Mouse (Mus musculus): ENCODE measurements around the gene Cask. TPM values are rescaled to one million over a fixed set of nuclear protein-coding genes. Genes with fewer than 3 reads are reported as not detected.

Cask gene
- polyA plus RNA-seq, 1 experiment = 1.3 TPM

- 97% methylated on average over 8 of the region's 8 CpGs for WGBS
- Histone ChIP-seq H3K4me1 (replicated peaks; ENCODE audit: control insufficient read depth, insufficient read depth, low read length) (no peaks in the 10 kb centered on the region), H3K27ac (ENCODE audit: control insufficient read depth, insufficient read depth, low read length) (no peak overlapping the region), H3K4me3 (ENCODE audit: control insufficient read depth, insufficient read depth, low read length) (no peak overlapping the region), H3K36me3 (ENCODE audit: control insufficient read depth, insufficient read depth, low read length) (no peaks in the 10 kb centered on the region), H3K27me3 (ENCODE audit: control insufficient read depth, insufficient read depth, low read length) (no peaks in the 10 kb centered on the region)
- no peak for DNase-seq
- TF ChIP-seq POLR2A (IDR thresholded peaks at IDR 0.05; ENCODE audit: control insufficient read depth, extremely low read depth, insufficient read depth, low read length, poor library complexity) (no peak), CTCF (IDR thresholded peaks at IDR 0.05; ENCODE audit: borderline replicate concordance, control insufficient read depth, extremely low read depth, insufficient read depth, low read length, poor library complexity) (no peak)
Observed at GRCm38 (mm10) chrX:13725573-13726403, 125.4 kb downstream of the Cask start.

DNA sequence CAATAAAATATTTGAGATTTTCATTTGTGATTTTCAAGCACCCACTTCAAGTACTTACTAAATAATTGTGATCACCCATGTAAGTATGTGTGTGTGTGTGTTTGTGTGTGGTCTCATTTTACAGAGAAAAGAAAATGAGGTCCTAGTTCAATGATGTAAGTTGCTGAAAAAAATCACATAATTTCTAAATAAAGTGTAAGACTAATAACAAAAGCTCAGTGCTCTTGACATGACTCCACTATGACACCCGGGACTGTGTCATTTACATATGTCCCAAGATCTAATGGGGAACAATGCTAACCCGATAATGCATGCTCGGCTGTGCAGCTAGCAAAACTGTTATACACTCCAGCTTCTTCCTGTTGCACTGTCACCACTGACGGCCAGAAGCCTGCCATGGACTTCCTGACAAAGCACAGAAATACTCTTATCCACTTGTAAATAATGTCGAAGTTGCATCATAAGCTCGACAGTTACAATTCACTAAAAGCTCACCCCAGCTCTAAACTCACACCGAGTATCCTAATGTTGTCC is 130.8 kb downstream of the Cask start:
- H3K4me3 ChIP-seq (ENCODE audit: control insufficient read depth, insufficient read depth, low read length) = no peak overlapping the region
- no peak for DNase-seq
- H3K27me3 ChIP-seq (ENCODE audit: control insufficient read depth, insufficient read depth, low read length) = no peaks in the 10 kb centered on the region
- no peak overlapping the region for H3K27ac ChIP-seq (ENCODE audit: control insufficient read depth, insufficient read depth, low read length)
- no peak for TF ChIP-seq CTCF (IDR thresholded peaks at IDR 0.05; ENCODE audit: borderline replicate concordance, control insufficient read depth, extremely low read depth, insufficient read depth, low read length, poor library complexity)
- no peak for TF ChIP-seq POLR2A (IDR thresholded peaks at IDR 0.05; ENCODE audit: control insufficient read depth, extremely low read depth, insufficient read depth, low read length, poor library complexity)
- whole genome bisulfite sequencing = 14% methylated on average over 7 of the region's 7 CpGs
- no peaks in the 10 kb centered on the region for H3K4me1 ChIP-seq (replicated peaks; ENCODE audit: control insufficient read depth, insufficient read depth, low read length)
- no peaks in the 10 kb centered on the region for H3K36me3 ChIP-seq (ENCODE audit: control insufficient read depth, insufficient read depth, low read length)

DNA sequence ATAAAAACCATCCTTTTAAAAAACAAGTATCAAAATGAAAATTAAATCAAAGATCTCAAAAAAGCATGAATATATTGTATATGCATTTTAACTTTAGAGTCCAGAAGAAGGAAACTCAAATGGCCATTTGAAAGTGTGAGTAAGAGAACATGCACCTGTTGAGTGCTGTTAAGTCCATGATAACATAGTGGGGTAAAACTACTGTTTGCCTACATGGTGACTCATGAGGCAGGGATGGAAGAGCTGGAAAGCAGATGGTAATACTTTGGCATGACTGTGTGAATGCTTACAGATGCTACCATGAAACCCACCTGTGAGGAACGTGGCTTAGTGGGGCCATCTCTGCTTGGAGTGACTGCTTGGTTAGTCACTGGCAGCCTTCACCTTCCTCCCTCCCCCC is 132.9 kb downstream of the Cask start:
- WGBS = 83% methylated on average over 1 of the region's 1 CpGs
- DNase-seq = no peak
- TF ChIP-seq CTCF (IDR thresholded peaks at IDR 0.05; ENCODE audit: borderline replicate concordance, control insufficient read depth, extremely low read depth, insufficient read depth, low read length, poor library complexity) (no peak), POLR2A (IDR thresholded peaks at IDR 0.05; ENCODE audit: control insufficient read depth, extremely low read depth, insufficient read depth, low read length, poor library complexity) (no peak)
- H3K27me3 ChIP-seq (ENCODE audit: control insufficient read depth, insufficient read depth, low read length) = no peaks in the 10 kb centered on the region
- H3K36me3 ChIP-seq (ENCODE audit: control insufficient read depth, insufficient read depth, low read length) = no peaks in the 10 kb centered on the region
- H3K4me3 ChIP-seq (ENCODE audit: control insufficient read depth, insufficient read depth, low read length) = no peak overlapping the region
- H3K27ac ChIP-seq (ENCODE audit: control insufficient read depth, insufficient read depth, low read length) = no peak overlapping the region
- no peaks in the 10 kb centered on the region for H3K4me1 ChIP-seq (replicated peaks; ENCODE audit: control insufficient read depth, insufficient read depth, low read length)

- Histone ChIP-seq H3K36me3 (ENCODE audit: control insufficient read depth, insufficient read depth, low read length) (no peaks in the 10 kb centered on the region), H3K4me1 (replicated peaks; ENCODE audit: control insufficient read depth, insufficient read depth, low read length) (no peaks in the 10 kb centered on the region), H3K27me3 (ENCODE audit: control insufficient read depth, insufficient read depth, low read length) (no peaks in the 10 kb centered on the region), H3K27ac (ENCODE audit: control insufficient read depth, insufficient read depth, low read length) (no peak overlapping the region), H3K4me3 (ENCODE audit: control insufficient read depth, insufficient read depth, low read length) (no peak overlapping the region)
- DNase-seq = no peak
- no peak for TF ChIP-seq CTCF (IDR thresholded peaks at IDR 0.05; ENCODE audit: borderline replicate concordance, control insufficient read depth, extremely low read depth, insufficient read depth, low read length, poor library complexity)
- no peak for TF ChIP-seq POLR2A (IDR thresholded peaks at IDR 0.05; ENCODE audit: control insufficient read depth, extremely low read depth, insufficient read depth, low read length, poor library complexity)
- 93% methylated on average over 4 of the region's 4 CpGs for WGBS
Observed at GRCm38 (mm10) chrX:13716796-13717569, 134.2 kb downstream of the Cask start.

GRCm38 (mm10) chrX:13710174-13710573 is 141.0 kb downstream of the Cask start:
- no peaks in the 10 kb centered on the region for H3K4me1 ChIP-seq (replicated peaks; ENCODE audit: control insufficient read depth, insufficient read depth, low read length)
- peak; percentile 35 for DNase-seq
- no peak overlapping the region for H3K27ac ChIP-seq (ENCODE audit: control insufficient read depth, insufficient read depth, low read length)
- no peaks in the 10 kb centered on the region for H3K27me3 ChIP-seq (ENCODE audit: control insufficient read depth, insufficient read depth, low read length)
- WGBS = 52% methylated on average over 2 of the region's 2 CpGs
- no peak overlapping the region for H3K4me3 ChIP-seq (ENCODE audit: control insufficient read depth, insufficient read depth, low read length)
- H3K36me3 ChIP-seq (ENCODE audit: control insufficient read depth, insufficient read depth, low read length) = no peaks in the 10 kb centered on the region
- no peak for TF ChIP-seq POLR2A (IDR thresholded peaks at IDR 0.05; ENCODE audit: control insufficient read depth, extremely low read depth, insufficient read depth, low read length, poor library complexity)
- TF ChIP-seq CTCF (IDR thresholded peaks at IDR 0.05; ENCODE audit: borderline replicate concordance, control insufficient read depth, extremely low read depth, insufficient read depth, low read length, poor library complexity) = no peak

GRCm38 (mm10) chrX:13705051-13705450 is 146.1 kb downstream of the Cask start:
- Histone ChIP-seq H3K4me3 (ENCODE audit: control insufficient read depth, insufficient read depth, low read length) (no peak overlapping the region), H3K4me1 (replicated peaks; ENCODE audit: control insufficient read depth, insufficient read depth, low read length) (no peaks in the 10 kb centered on the region), H3K27ac (ENCODE audit: control insufficient read depth, insufficient read depth, low read length) (no peak overlapping the region), H3K27me3 (ENCODE audit: control insufficient read depth, insufficient read depth, low read length) (no peaks in the 10 kb centered on the region), H3K36me3 (ENCODE audit: control insufficient read depth, insufficient read depth, low read length) (no peaks in the 10 kb centered on the region)
- 74% methylated on average over 2 of the region's 2 CpGs for WGBS
- TF ChIP-seq POLR2A (IDR thresholded peaks at IDR 0.05; ENCODE audit: control insufficient read depth, extremely low read depth, insufficient read depth, low read length, poor library complexity) = no peak
- DNase-seq = no peak
